Mouse (Mus musculus): ENCODE results near the gene D430019H16Rik. TPM values are rescaled to one million over a fixed set of nuclear protein-coding genes. Genes with fewer than 3 reads are reported as not detected.

D430019H16Rik gene
- polyA plus RNA-seq, 1 experiment from 2014 or later: 7.3 TPM

- Histone ChIP-seq H3K9me3 (ENCODE audit: control insufficient read depth, low read length) (no peaks in the 10 kb centered on the region), H3K9ac (ENCODE audit: low read length) (no peak overlapping the region), H3K4me1 (ENCODE audit: control insufficient read depth, insufficient read depth, low read length) (no peaks in the 10 kb centered on the region), H3K27ac (ENCODE audit: low read depth, low read length) (no peak overlapping the region), H3K4me2 (ENCODE audit: low read depth) (no peak overlapping the region), H3K36me3 (ENCODE audit: control insufficient read depth, insufficient read depth, low read length) (no peaks in the 10 kb centered on the region), H3K4me3 (ENCODE audit: low read depth, low read length) (no peak overlapping the region), H3K27me3 (ENCODE audit: control insufficient read depth, insufficient read depth, low read length) (no peaks in the 10 kb centered on the region)
- 79% methylated on average over 12 of the region's 12 CpGs for WGBS
- ATAC-seq (ENCODE audit: insufficient read depth, low FRiP score, low TSS enrichment): no peak
- DNase-seq (ENCODE audit: low spot score): no peak
These were observed 21.7 kb downstream of the D430019H16Rik start for GRCm38 (mm10) chr12:105475230-105475911.

GRCm38 (mm10) chr12:105476453-105476852 lies 22.8 kb downstream of the D430019H16Rik start:
- ATAC-seq (ENCODE audit: insufficient read depth, low FRiP score, low TSS enrichment): peak; percentile 55; the same call in 1 of the 2 replicates
- no peak overlapping the region for H3K4me3 ChIP-seq (ENCODE audit: low read depth, low read length)
- no peaks in the 10 kb centered on the region for H3K36me3 ChIP-seq (ENCODE audit: control insufficient read depth, insufficient read depth, low read length)
- H3K27ac ChIP-seq (ENCODE audit: low read depth, low read length): no peak overlapping the region
- peak; percentile 75 for DNase-seq (ENCODE audit: low spot score)
- 41% methylated on average over 9 of the region's 9 CpGs for WGBS
- no peaks in the 10 kb centered on the region for H3K27me3 ChIP-seq (ENCODE audit: control insufficient read depth, insufficient read depth, low read length)
- H3K4me2 ChIP-seq (ENCODE audit: low read depth): no peak overlapping the region
- no peaks in the 10 kb centered on the region for H3K4me1 ChIP-seq (ENCODE audit: control insufficient read depth, insufficient read depth, low read length)
- no peak overlapping the region for H3K9ac ChIP-seq (ENCODE audit: low read length)
- H3K9me3 ChIP-seq (ENCODE audit: control insufficient read depth, low read length): no peaks in the 10 kb centered on the region

- no peak overlapping the region for H3K9ac ChIP-seq (ENCODE audit: low read length)
- H3K27me3 ChIP-seq (ENCODE audit: control insufficient read depth, insufficient read depth, low read length): no peaks in the 10 kb centered on the region
- 64% methylated on average over 9 of the region's 9 CpGs for WGBS
- no peaks in the 10 kb centered on the region for H3K4me1 ChIP-seq (ENCODE audit: control insufficient read depth, insufficient read depth, low read length)
- DNase-seq (ENCODE audit: low spot score) (no peak), ATAC-seq (ENCODE audit: insufficient read depth, low FRiP score, low TSS enrichment) (no peak)
- no peak overlapping the region for H3K27ac ChIP-seq (ENCODE audit: low read depth, low read length)
- no peak overlapping the region for H3K4me2 ChIP-seq (ENCODE audit: low read depth)
- no peaks in the 10 kb centered on the region for H3K36me3 ChIP-seq (ENCODE audit: control insufficient read depth, insufficient read depth, low read length)
- H3K4me3 ChIP-seq (ENCODE audit: low read depth, low read length): no peak overlapping the region
- H3K9me3 ChIP-seq (ENCODE audit: control insufficient read depth, low read length): no peaks in the 10 kb centered on the region
These were observed 23.3 kb downstream of the D430019H16Rik start for GRCm38 (mm10) chr12:105476993-105477392.

- H3K36me3 ChIP-seq (ENCODE audit: control insufficient read depth, insufficient read depth, low read length): no peaks in the 10 kb centered on the region
- no peak overlapping the region for H3K27ac ChIP-seq (ENCODE audit: low read depth, low read length)
- no peak for DNase-seq (ENCODE audit: low spot score)
These were observed 29.8 kb downstream of the D430019H16Rik start for GRCm38 (mm10) chr12:105483503-105483902.

GRCm38 (mm10) chr12:105490227-105490626 lies 36.6 kb downstream of the D430019H16Rik start:
- WGBS: 81% methylated on average over 3 of the region's 3 CpGs
- Histone ChIP-seq H3K36me3 (ENCODE audit: control insufficient read depth, insufficient read depth, low read length) (no peaks in the 10 kb centered on the region), H3K4me1 (ENCODE audit: control insufficient read depth, insufficient read depth, low read length) (no peaks in the 10 kb centered on the region), H3K9me3 (ENCODE audit: control insufficient read depth, low read length) (no peaks in the 10 kb centered on the region), H3K9ac (ENCODE audit: low read length) (no peak overlapping the region), H3K4me3 (ENCODE audit: low read depth, low read length) (no peak overlapping the region), H3K27me3 (ENCODE audit: control insufficient read depth, insufficient read depth, low read length) (no peaks in the 10 kb centered on the region), H3K27ac (ENCODE audit: low read depth, low read length) (no peak overlapping the region), H3K4me2 (ENCODE audit: low read depth) (no peak overlapping the region)
- ATAC-seq (ENCODE audit: insufficient read depth, low FRiP score, low TSS enrichment) (no peak), DNase-seq (ENCODE audit: low spot score) (no peak)

More at GRCm38 (mm10) chr12:105483503-105483902, 29.8 kb downstream of the D430019H16Rik start:
- Histone ChIP-seq H3K9ac (ENCODE audit: low read length) (no peak overlapping the region), H3K27me3 (ENCODE audit: control insufficient read depth, insufficient read depth, low read length) (no peaks in the 10 kb centered on the region), H3K4me2 (ENCODE audit: low read depth) (no peak overlapping the region), H3K9me3 (ENCODE audit: control insufficient read depth, low read length) (no peaks in the 10 kb centered on the region), H3K4me3 (ENCODE audit: low read depth, low read length) (no peak overlapping the region), H3K4me1 (ENCODE audit: control insufficient read depth, insufficient read depth, low read length) (no peaks in the 10 kb centered on the region)
- 56% methylated on average over 3 of the region's 3 CpGs for WGBS
- no peak for ATAC-seq (ENCODE audit: insufficient read depth, low FRiP score, low TSS enrichment)

- DNase-seq (ENCODE audit: low spot score) (no peak), ATAC-seq (ENCODE audit: insufficient read depth, low FRiP score, low TSS enrichment) (no peak)
- no peak overlapping the region for H3K9ac ChIP-seq (ENCODE audit: low read length)
- no peaks in the 10 kb centered on the region for H3K36me3 ChIP-seq (ENCODE audit: control insufficient read depth, insufficient read depth, low read length)
- no peak overlapping the region for H3K27ac ChIP-seq (ENCODE audit: low read depth, low read length)
- WGBS: 87% methylated on average over 6 of the region's 6 CpGs
- no peaks in the 10 kb centered on the region for H3K27me3 ChIP-seq (ENCODE audit: control insufficient read depth, insufficient read depth, low read length)
- H3K4me2 ChIP-seq (ENCODE audit: low read depth): no peak overlapping the region
- H3K4me3 ChIP-seq (ENCODE audit: low read depth, low read length): no peak overlapping the region
- no peaks in the 10 kb centered on the region for H3K4me1 ChIP-seq (ENCODE audit: control insufficient read depth, insufficient read depth, low read length)
- H3K9me3 ChIP-seq (ENCODE audit: control insufficient read depth, low read length): no peaks in the 10 kb centered on the region
These were observed 37.1 kb downstream of the D430019H16Rik start for GRCm38 (mm10) chr12:105490794-105491193.

- ATAC-seq (ENCODE audit: insufficient read depth, low FRiP score, low TSS enrichment): no peak
- Histone ChIP-seq H3K9me3 (ENCODE audit: control insufficient read depth, low read length) (no peaks in the 10 kb centered on the region), H3K4me3 (ENCODE audit: low read depth, low read length) (no peak overlapping the region), H3K9ac (ENCODE audit: low read length) (no peak overlapping the region), H3K27ac (ENCODE audit: low read depth, low read length) (no peak overlapping the region), H3K36me3 (ENCODE audit: control insufficient read depth, insufficient read depth, low read length) (no peaks in the 10 kb centered on the region), H3K4me1 (ENCODE audit: control insufficient read depth, insufficient read depth, low read length) (no peaks in the 10 kb centered on the region), H3K27me3 (ENCODE audit: control insufficient read depth, insufficient read depth, low read length) (no peaks in the 10 kb centered on the region), H3K4me2 (ENCODE audit: low read depth) (no peak overlapping the region)
- 88% methylated on average over 5 of the region's 5 CpGs for WGBS
- DNase-seq (ENCODE audit: low spot score): no peak
These were observed 41.1 kb downstream of the D430019H16Rik start for GRCm38 (mm10) chr12:105494796-105495195.

- Histone ChIP-seq H3K4me3 (ENCODE audit: low read depth, low read length) (no peak overlapping the region), H3K4me1 (ENCODE audit: control insufficient read depth, insufficient read depth, low read length) (no peaks in the 10 kb centered on the region), H3K9me3 (ENCODE audit: control insufficient read depth, low read length) (no peaks in the 10 kb centered on the region), H3K4me2 (ENCODE audit: low read depth) (no peak overlapping the region), H3K27me3 (ENCODE audit: control insufficient read depth, insufficient read depth, low read length) (no peaks in the 10 kb centered on the region), H3K36me3 (ENCODE audit: control insufficient read depth, insufficient read depth, low read length) (no peaks in the 10 kb centered on the region), H3K9ac (ENCODE audit: low read length) (no peak overlapping the region), H3K27ac (ENCODE audit: low read depth, low read length) (no peak overlapping the region)
- ATAC-seq (ENCODE audit: insufficient read depth, low FRiP score, low TSS enrichment): peak; percentile 43; the same call in 1 of the 2 replicates
- 15% methylated on average over 6 of the region's 6 CpGs for WGBS
- DNase-seq (ENCODE audit: low spot score): peak; percentile 81
These were observed 44.2 kb downstream of the D430019H16Rik start for GRCm38 (mm10) chr12:105497894-105498293.

- Histone ChIP-seq H3K9ac (ENCODE audit: low read length) (no peak overlapping the region), H3K27me3 (ENCODE audit: control insufficient read depth, insufficient read depth, low read length) (no peaks in the 10 kb centered on the region), H3K4me2 (ENCODE audit: low read depth) (no peak overlapping the region), H3K36me3 (ENCODE audit: control insufficient read depth, insufficient read depth, low read length) (no peaks in the 10 kb centered on the region), H3K4me3 (ENCODE audit: low read depth, low read length) (no peak overlapping the region), H3K27ac (ENCODE audit: low read depth, low read length) (no peak overlapping the region), H3K4me1 (ENCODE audit: control insufficient read depth, insufficient read depth, low read length) (no peaks in the 10 kb centered on the region), H3K9me3 (ENCODE audit: control insufficient read depth, low read length) (no peaks in the 10 kb centered on the region)
- 88% methylated on average over 7 of the region's 7 CpGs for WGBS
- ATAC-seq (ENCODE audit: insufficient read depth, low FRiP score, low TSS enrichment) (no peak), DNase-seq (ENCODE audit: low spot score) (no peak)
These were observed 44.8 kb downstream of the D430019H16Rik start for GRCm38 (mm10) chr12:105498423-105498822.
